Mouse (Mus musculus): ENCODE data around the gene Arhgap21. TPM values are rescaled to one million over a fixed set of nuclear protein-coding genes. Genes with fewer than 3 reads are reported as not detected.

Arhgap21 gene
- total RNA-seq, 1 experiment from 2014 or later: 62.5 TPM

Other genes with a start within 250 kb of the Arhgap21 start
- 1.1 and 1.7 TPM in 2 replicates for gene Enkur, start 236.5 kb upstream of the Arhgap21 start, total RNA-seq (2021)
- gene Thnsl1, start 236.8 kb upstream of the Arhgap21 start, total RNA-seq (2021): 6.9 and 8.3 TPM in 2 replicates